Mouse (Mus musculus): ENCODE measurements at regions not wholly inside any gene's neighbourhood (a gene's known extent, or its start where the extent isn't known, plus 50 kb on each side); places are given as distances from the start of the nearest gene placed in this dataset.
"Not testable (repeated sequence)": the region's sequence is repeated elsewhere in the genome, so short reads cannot be mapped to it uniquely, and the experiment has no call there.

DNA sequence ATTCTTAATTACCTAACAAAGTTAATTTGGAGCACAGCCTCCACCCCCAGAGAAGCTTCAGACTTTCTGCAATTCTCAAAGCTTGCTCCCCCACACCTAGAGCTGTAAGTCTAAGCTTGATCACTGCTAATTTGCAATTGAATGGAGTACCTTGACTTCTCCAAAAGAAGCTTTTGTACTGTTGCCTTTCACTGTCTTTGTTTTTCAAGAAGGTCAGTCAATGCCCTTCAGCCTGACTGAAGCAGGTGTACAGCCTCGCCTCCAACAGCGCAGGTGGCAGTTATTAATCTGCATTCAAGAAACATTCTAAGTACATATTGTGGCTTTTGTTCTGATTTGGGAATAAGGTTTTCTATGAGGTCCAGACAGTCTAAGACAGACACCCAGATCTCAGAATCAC is 201.7 kb upstream of the Cntn5 start:
- Histone ChIP-seq H3K4me3 (no peak overlapping the region), H3K27ac (no peak overlapping the region)
- no peak for DNase-seq (ENCODE audit: low spot score in 2 of 2)
- TF ChIP-seq CTCF (conservative IDR thresholded peaks at IDR 0.05), result no peak

- H3K27ac ChIP-seq, result no peak overlapping the region
- TF ChIP-seq CTCF (conservative IDR thresholded peaks at IDR 0.05), result no peak
- no peak overlapping the region for H3K4me3 ChIP-seq
- DNase-seq (ENCODE audit: low spot score in 2 of 2), result no peak
Measured at GRCm38 (mm10) chr9:11103448-11103847, 198.9 kb upstream of the Cntn5 start.

- Histone ChIP-seq H3K27ac (no peak overlapping the region), H3K4me3 (no peak overlapping the region)
- TF ChIP-seq CTCF (conservative IDR thresholded peaks at IDR 0.05), result no peak
- no peak for DNase-seq (ENCODE audit: low spot score in 2 of 2)
Measured at GRCm38 (mm10) chr9:11092874-11093273, 188.3 kb upstream of the Cntn5 start.

DNA sequence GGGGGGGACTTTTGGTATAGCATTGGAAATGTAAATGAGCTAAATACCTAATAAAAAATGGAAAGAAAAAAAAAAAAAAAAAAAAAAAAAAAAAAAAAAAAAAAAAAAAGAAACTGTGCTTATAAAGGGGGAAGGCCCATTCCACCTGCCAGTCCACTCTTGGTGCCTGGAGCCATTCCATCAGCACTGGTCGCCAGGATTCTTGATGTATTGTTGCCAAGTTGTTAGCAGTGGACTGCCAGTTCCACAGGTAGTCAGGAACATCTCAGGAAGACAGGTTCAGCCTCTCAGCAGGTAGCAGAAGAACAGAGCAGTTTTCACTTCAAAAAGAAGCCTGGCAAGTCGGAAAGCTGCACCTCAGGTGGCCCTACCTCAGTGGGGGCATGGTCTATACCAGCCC is 162.6 kb upstream of the Cntn5 start:
- not testable (repeated sequence) for H3K4me3 ChIP-seq; DNase-seq (ENCODE audit: low spot score in 2 of 2); H3K27ac ChIP-seq

DNA sequence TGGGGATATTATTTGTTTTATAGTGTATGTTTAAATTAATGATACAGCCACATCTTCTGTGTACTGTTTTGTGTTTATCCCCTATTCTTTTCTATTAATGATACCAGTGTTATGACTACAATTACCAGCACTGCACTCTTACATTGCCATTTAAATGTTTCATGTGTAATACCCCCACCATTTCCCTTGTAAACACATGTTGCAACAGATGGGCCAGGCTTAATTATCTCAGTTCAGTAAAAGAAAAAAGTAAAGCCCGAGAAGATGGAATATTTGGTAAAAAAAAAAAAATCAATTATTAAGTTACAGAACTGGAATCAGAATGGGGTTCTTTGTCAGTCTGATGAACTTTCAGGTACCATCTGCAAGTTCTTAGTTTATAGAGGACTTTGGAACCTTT is 158.3 kb upstream of the Cntn5 start:
- TF ChIP-seq CTCF (conservative IDR thresholded peaks at IDR 0.05), result no peak
- DNase-seq (ENCODE audit: low spot score in 2 of 2), result peak; percentile 30 to 63

More for the DNA sequence above, 158.3 kb upstream of the Cntn5 start:
- no peak overlapping the region for H3K4me3 ChIP-seq
- no peak overlapping the region for H3K27ac ChIP-seq

Measured in layer of hippocampus, adult 2 months (tissue).